Mouse (Mus musculus): ENCODE results near the gene Zic1. TPM values are rescaled to one million over a fixed set of nuclear protein-coding genes. Genes with fewer than 3 reads are reported as not detected.

The Zic1 gene
- polyA plus RNA-seq, 1 experiment: not detected

DNA sequence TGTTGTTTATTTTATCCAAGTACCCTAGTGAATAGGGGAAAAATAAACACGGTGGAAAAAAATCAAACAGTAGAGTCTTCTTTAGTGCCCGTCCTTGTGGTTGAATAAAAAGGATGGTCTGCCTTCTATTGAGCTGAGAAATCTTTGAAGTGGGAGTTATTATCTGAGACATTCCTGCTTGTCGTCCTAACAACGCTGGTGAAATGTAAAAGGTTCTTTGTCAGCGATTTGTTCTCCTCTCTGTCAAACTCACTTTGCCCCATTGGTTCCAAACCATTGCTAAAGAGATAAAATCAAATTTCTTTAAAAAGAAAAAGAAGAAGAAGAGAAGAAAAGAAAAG is 22.1 kb upstream of the Zic1 start:
- no peak overlapping the region for H3K4me3 ChIP-seq (ENCODE audit: low read depth, low read length)
- WGBS: 3% methylated on average over 5 of the region's 5 CpGs
- TF ChIP-seq CTCF (IDR thresholded peaks at IDR 0.05; ENCODE audit: extremely low read depth, insufficient read length, insufficient replicate concordance, low read depth, low read length) (no peak), POLR2A (IDR thresholded peaks at IDR 0.05; ENCODE audit: low read depth, low read length) (no peak)
- H3K27ac ChIP-seq (ENCODE audit: insufficient read depth, low read depth, low read length): no peak overlapping the region
- H3K27me3 ChIP-seq (ENCODE audit: control insufficient read depth, insufficient read depth, low read length): peaks cover 43% of the 10 kb centered on the region
- no peaks in the 10 kb centered on the region for H3K36me3 ChIP-seq (ENCODE audit: control insufficient read depth, insufficient read depth, low read length)
- H3K4me1 ChIP-seq (ENCODE audit: control insufficient read depth, insufficient read depth, insufficient read length, low read length): no peaks in the 10 kb centered on the region

DNA sequence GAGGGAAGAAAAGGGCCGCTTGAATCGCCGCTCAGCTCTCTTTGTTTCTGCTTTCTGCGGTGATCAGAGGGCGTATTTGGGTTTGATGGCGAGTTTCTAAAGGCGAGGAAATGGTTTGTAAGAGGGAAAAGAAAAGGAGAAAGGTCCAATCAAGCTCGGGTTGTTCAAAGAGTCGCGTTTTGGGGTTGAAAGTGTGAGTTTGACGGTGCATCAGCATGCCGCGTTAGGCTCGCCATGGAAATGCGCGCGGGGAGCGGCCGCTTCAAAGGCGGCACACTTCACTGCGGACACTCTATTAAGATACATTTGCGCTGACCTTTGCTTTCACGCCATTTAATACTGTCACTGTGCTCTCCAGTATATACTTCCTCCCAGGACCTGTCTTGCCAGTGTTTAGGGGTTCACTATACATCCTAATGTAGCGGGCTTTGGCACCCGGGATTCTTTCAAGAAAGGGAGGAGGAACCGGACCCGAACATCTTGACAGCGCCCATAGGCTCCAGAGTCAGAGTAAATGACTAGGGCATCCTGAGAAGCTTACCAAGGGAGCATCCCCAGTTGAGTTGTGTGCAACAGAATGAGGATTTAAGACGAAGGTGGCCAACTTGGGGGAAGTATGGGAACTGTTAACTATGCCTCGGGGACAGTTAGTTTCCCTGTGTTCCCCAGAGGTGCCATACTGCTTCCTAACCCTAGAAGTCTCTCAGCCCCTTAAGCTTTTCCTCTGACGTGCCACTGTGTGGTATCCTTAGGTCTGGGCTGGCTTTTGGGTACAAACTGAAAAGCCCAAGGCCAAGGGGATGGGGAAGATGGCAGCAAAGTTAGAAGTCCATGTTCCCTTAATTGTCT is 21.5 kb upstream of the Zic1 start:
- Histone ChIP-seq H3K27me3 (ENCODE audit: control insufficient read depth, insufficient read depth, low read length) (peaks cover 49% of the 10 kb centered on the region), H3K4me1 (ENCODE audit: control insufficient read depth, insufficient read depth, insufficient read length, low read length) (no peaks in the 10 kb centered on the region), H3K4me3 (ENCODE audit: low read depth, low read length) (no peak overlapping the region), H3K36me3 (ENCODE audit: control insufficient read depth, insufficient read depth, low read length) (no peaks in the 10 kb centered on the region), H3K27ac (ENCODE audit: insufficient read depth, low read depth, low read length) (no peak overlapping the region)
- TF ChIP-seq POLR2A (IDR thresholded peaks at IDR 0.05; ENCODE audit: low read depth, low read length) (no peak), CTCF (IDR thresholded peaks at IDR 0.05; ENCODE audit: extremely low read depth, insufficient read length, insufficient replicate concordance, low read depth, low read length) (no peak)
- WGBS: 4% methylated on average over 31 of the region's 31 CpGs

DNA sequence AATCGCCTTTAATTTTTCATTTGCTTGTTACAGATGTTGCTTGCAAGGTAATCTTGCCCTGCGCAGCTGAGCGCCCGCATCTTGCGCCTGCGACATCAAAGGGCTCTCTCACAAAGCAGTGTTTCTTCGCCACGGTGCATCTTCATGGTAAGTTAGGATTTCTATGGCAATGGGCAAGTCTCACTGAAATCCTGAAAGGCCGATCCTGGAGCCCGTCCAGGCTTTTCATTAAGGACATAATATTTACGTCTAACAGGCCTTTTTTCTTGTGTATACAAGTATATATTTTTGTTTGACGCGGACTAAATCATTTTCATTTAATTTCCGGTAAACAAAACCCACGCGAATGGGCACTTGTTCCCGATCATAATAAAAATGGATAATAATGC is 20.9 kb upstream of the Zic1 start:
- H3K4me1 ChIP-seq (ENCODE audit: control insufficient read depth, insufficient read depth, insufficient read length, low read length): no peaks in the 10 kb centered on the region; the same call in 1 of the 2 replicates
- peaks cover 52% of the 10 kb centered on the region for H3K27me3 ChIP-seq (ENCODE audit: control insufficient read depth, insufficient read depth, low read length)
- H3K4me3 ChIP-seq (ENCODE audit: low read depth, low read length): no peak overlapping the region
- TF ChIP-seq POLR2A (IDR thresholded peaks at IDR 0.05; ENCODE audit: low read depth, low read length): no peak
- TF ChIP-seq CTCF (IDR thresholded peaks at IDR 0.05; ENCODE audit: extremely low read depth, insufficient read length, insufficient replicate concordance, low read depth, low read length): no peak
- WGBS: 5% methylated on average over 17 of the region's 17 CpGs
- H3K36me3 ChIP-seq (ENCODE audit: control insufficient read depth, insufficient read depth, low read length): no peaks in the 10 kb centered on the region
- H3K27ac ChIP-seq (ENCODE audit: insufficient read depth, low read depth, low read length): no peak overlapping the region

GRCm38 (mm10) chr9:91385561-91386430 is 20.2 kb upstream of the Zic1 start:
- no peaks in the 10 kb centered on the region; the same call in 1 of the 2 replicates for H3K4me1 ChIP-seq (ENCODE audit: control insufficient read depth, insufficient read depth, insufficient read length, low read length)
- H3K36me3 ChIP-seq (ENCODE audit: control insufficient read depth, insufficient read depth, low read length): no peaks in the 10 kb centered on the region
- 5% methylated on average over 8 of the region's 8 CpGs for WGBS
- H3K4me3 ChIP-seq (ENCODE audit: low read depth, low read length): no peak overlapping the region
- H3K27me3 ChIP-seq (ENCODE audit: control insufficient read depth, insufficient read depth, low read length): peaks cover 58% of the 10 kb centered on the region
- TF ChIP-seq POLR2A (IDR thresholded peaks at IDR 0.05; ENCODE audit: low read depth, low read length) (no peak), CTCF (IDR thresholded peaks at IDR 0.05; ENCODE audit: extremely low read depth, insufficient read length, insufficient replicate concordance, low read depth, low read length) (no peak)
- no peak overlapping the region for H3K27ac ChIP-seq (ENCODE audit: insufficient read depth, low read depth, low read length)

DNA sequence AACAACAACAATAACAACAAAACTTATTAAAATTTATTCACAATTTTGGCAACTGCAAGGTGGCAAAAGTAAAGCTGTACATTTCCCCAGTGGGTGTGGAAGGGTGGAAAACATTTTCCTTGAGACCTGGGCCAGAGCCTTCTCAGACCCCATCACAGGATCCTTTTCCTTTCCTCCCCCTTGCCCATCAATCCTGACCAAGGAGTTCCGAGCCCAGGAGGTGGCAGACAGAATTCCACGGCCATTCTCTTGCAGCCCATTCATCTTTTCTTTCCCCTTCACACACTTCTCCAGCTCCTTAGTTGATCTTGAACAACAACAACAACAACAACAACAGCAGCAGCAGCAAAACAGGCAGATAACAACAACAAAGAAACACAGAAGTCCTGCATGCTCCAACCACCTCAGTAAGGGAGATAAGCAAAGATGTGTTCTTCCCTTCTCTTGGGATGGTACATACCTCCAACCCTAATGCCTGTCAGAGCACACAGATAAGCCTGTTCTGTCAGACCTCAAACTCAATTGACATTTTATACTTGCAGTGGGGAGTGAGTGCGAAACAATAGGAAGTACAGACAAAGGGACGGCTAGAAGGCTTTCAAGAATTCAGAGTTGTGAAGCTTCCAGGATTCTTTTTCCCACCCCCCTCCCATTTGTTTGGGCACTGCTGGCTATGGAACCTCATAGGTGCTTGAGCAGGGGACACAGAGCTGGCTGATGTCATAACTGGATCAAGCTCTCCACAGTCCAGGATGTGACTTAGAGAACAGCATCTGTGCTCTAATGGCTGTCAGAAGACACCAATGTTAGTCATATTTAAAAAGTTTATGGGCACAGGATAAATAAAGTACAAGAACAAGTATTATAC is 19.3 kb upstream of the Zic1 start:
- no peak for TF ChIP-seq CTCF (IDR thresholded peaks at IDR 0.05; ENCODE audit: extremely low read depth, insufficient read length, insufficient replicate concordance, low read depth, low read length)
- no peak for TF ChIP-seq POLR2A (IDR thresholded peaks at IDR 0.05; ENCODE audit: low read depth, low read length)
- Histone ChIP-seq H3K4me1 (ENCODE audit: control insufficient read depth, insufficient read depth, insufficient read length, low read length) (no peaks in the 10 kb centered on the region; the same call in 1 of the 2 replicates), H3K27ac (ENCODE audit: insufficient read depth, low read depth, low read length) (no peak overlapping the region), H3K27me3 (ENCODE audit: control insufficient read depth, insufficient read depth, low read length) (peaks cover 58% of the 10 kb centered on the region), H3K36me3 (ENCODE audit: control insufficient read depth, insufficient read depth, low read length) (no peaks in the 10 kb centered on the region), H3K4me3 (ENCODE audit: low read depth, low read length) (no peak overlapping the region)
- 10% methylated on average over 4 of the region's 4 CpGs for WGBS

DNA sequence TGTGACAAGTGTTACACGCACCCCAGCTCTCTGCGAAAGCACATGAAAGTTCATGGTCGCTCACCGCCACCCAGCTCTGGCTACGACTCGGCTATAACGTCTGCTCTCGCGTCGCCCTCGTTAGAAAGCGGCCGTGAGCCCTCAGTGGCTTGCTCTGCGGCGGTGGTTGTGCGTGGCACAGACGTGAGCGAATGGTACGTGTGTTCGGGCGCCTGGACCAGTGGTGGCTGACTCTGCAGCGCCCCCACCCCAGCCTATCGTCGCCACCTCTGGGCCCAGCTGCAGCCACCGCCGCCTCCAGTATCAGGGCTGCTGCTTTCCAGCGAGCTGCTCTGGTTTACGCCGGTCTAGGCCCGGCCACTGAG is 18.5 kb upstream of the Zic1 start:
- Histone ChIP-seq H3K4me3 (ENCODE audit: low read depth, low read length) (no peak overlapping the region), H3K36me3 (ENCODE audit: control insufficient read depth, insufficient read depth, low read length) (no peaks in the 10 kb centered on the region), H3K4me1 (ENCODE audit: control insufficient read depth, insufficient read depth, insufficient read length, low read length) (no peaks in the 10 kb centered on the region; the same call in 1 of the 2 replicates), H3K27me3 (ENCODE audit: control insufficient read depth, insufficient read depth, low read length) (peaks cover 61% of the 10 kb centered on the region), H3K27ac (ENCODE audit: insufficient read depth, low read depth, low read length) (no peak overlapping the region)
- 3% methylated on average over 30 of the region's 30 CpGs for WGBS
- no peak for TF ChIP-seq CTCF (IDR thresholded peaks at IDR 0.05; ENCODE audit: extremely low read depth, insufficient read length, insufficient replicate concordance, low read depth, low read length)
- no peak for TF ChIP-seq POLR2A (IDR thresholded peaks at IDR 0.05; ENCODE audit: low read depth, low read length)
